Mouse (Mus musculus) thymus, adult 2 months (tissue): ENCODE measurements around the gene Rpl26.

Experiments
- CTCF ChIP-seq: fragments of 200-500 bp; IDR thresholded peaks from 2 replicates; pipeline ENCODE4 v1.5.1; 2012; ENCODE audit warnings: mild to moderate bottlenecking, control low read depth, low read length, moderate library complexity, borderline replicate concordance; ENCODE audit not compliant: control insufficient read depth, poor library complexity, insufficient read depth; ENCODE audit errors: extremely low read depth
- POLR2A ChIP-seq: fragments of 200-500 bp; IDR thresholded peaks from 2 replicates; pipeline ENCODE4 v1.6.1; 2012; ENCODE audit warnings: mild to moderate bottlenecking, low read length, control low read depth, moderate library complexity; ENCODE audit not compliant: control insufficient read depth, poor library complexity, insufficient read depth; ENCODE audit errors: extremely low read depth

DNA sequence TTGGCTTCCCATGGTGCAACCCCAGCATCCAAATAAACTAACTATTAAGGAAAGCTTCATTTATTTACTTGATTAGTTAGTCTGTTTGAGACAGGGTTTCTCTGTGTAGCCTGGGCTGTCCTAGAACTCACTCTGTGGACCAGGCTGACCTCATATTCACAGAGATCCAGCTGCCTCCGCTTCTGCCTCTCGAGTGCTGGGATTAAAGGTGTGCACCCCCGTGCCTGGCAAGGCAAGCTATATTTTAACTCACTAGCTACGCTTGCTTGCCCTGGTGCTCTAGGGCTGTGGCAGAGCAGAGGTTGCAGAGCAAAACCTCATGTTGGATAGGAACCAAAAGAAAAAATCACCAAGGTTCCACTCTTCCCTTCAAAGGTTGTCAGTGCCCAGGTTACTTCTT lies 39.1 kb downstream of the Rpl26 start:
- TF ChIP-seq CTCF (no peak), POLR2A (no peak)
